ENCODE assay signal across 28 mouse cellular contexts in genomic region chr2:103465429-103465828, GRCm38 (mm10). TPM values are rescaled to one million over a fixed set of nuclear protein-coding genes. Genes with fewer than 3 reads are reported as not detected.
DNase-seq lines count a peak whose midpoint lies in the region; ATAC-seq and TF ChIP-seq lines count a peak whose summit lies in the region.
"Had no signal": no experiment of that assay in that cellular context is flagged by ENCODE, and none has a peak within 500 bp of the region (broad histone marks: within the 10 kb centered on the region; RNA-seq: fewer than 3 reads in every experiment).

No protein-coding gene starts in this region.

- ATAC-seq in kidney, embryonic 14.5 days (ENCODE audit: low FRiP score, low TSS enrichment), result no peak
- ATAC-seq: activated CD4-positive, CD25-positive, alpha-beta regulatory T cell, adult 4 months; CD4-positive, CD25-positive, alpha-beta regulatory T cell, adult 4 months; forebrain, embryonic 14.5 days; forebrain, embryonic 16.5 days; Patski had no signal

- H3K9me3 ChIP-seq in kidney, embryonic 14.5 days (ENCODE audit: control insufficient read depth, low read length), result no peaks in the 10 kb centered on the region
- H3K9me3 ChIP-seq: embryonic facial prominence, embryonic 10.5 days; embryonic facial prominence, embryonic 12.5 days; forebrain, embryonic 12.5 days; G1E had no signal

- DNase-seq in kidney, adult 2 months, result no peak
- peak; percentile 58 for DNase-seq in liver, adult 2 months (ENCODE audit: extremely low read depth, low read depth, low spot score)
- no peak for DNase-seq in liver
- no peak for DNase-seq in embryo, embryonic 10.5 days (ENCODE audit: low spot score)
- DNase-seq: adrenal gland, adult 8-10 months; adrenal gland, postnatal 14 days; adrenal gland, postnatal 36 days; B cell, adult 2 months; cerebellum, adult 11 months; cerebellum, adult 18-20 months; cerebellum, adult 8-10 months; cerebellum, adult 9-11 months; cerebellum, postnatal 14 days; cerebellum, postnatal 36 days had no signal

- H3K79me2 ChIP-seq in liver, adult 2 months (ENCODE audit: control insufficient read depth, insufficient read depth, low read length), result no peaks in the 10 kb centered on the region

- TF ChIP-seq CTCF in kidney, adult 2 months (conservative IDR thresholded peaks at IDR 0.05; ENCODE audit: insufficient read depth, insufficient read length, low read depth, low read length), result no peak
- TF ChIP-seq CTCF in liver, adult 2 months (IDR thresholded peaks at IDR 0.05; ENCODE audit: low read depth, low read length), result no peak
- peak; percentile 8; the same call in 1 of the 2 replicates for TF ChIP-seq CTCF in bone marrow, adult 2 months (IDR thresholded peaks at IDR 0.05; ENCODE audit: control insufficient read depth, insufficient read depth, low read length)

- peak overlapping the region; percentile 90 for H3K27ac ChIP-seq in kidney, adult 2 months (ENCODE audit: insufficient read depth, low read depth, low read length)
- no peak overlapping the region for H3K27ac ChIP-seq in kidney, embryonic 14.5 days (ENCODE audit: low read depth, low read length)
- H3K27ac ChIP-seq in liver, adult 2 months (replicated peaks; ENCODE audit: insufficient read depth, low read depth, low read length), result peak overlapping the region; percentile 96
- H3K27ac ChIP-seq in bone marrow, adult 2 months (ENCODE audit: control insufficient read depth, insufficient read depth, low read depth, low read length, poor library complexity), result no peak overlapping the region
- H3K27ac ChIP-seq: embryonic facial prominence, embryonic 10.5 days; embryonic facial prominence, embryonic 12.5 days; forebrain, embryonic 12.5 days had no signal

- H3K9ac ChIP-seq in kidney, embryonic 14.5 days (ENCODE audit: low read depth, low read length), result no peak overlapping the region
- peak overlapping the region; percentile 77 for H3K9ac ChIP-seq in liver, adult 2 months (ENCODE audit: low read depth, low read length)
- H3K9ac ChIP-seq: embryonic facial prominence, embryonic 12.5 days; forebrain, embryonic 12.5 days had no signal

- peaks cover 13% of the 10 kb centered on the region for H3K36me3 ChIP-seq in kidney, adult 2 months (ENCODE audit: control insufficient read depth, insufficient read depth, low read length)
- peaks cover 47% of the 10 kb centered on the region for H3K36me3 ChIP-seq in kidney, embryonic 14.5 days (ENCODE audit: control insufficient read depth, insufficient read depth, low read length)
- H3K36me3 ChIP-seq in liver, adult 2 months (ENCODE audit: control insufficient read depth, insufficient read depth, low read length), result peaks cover 80% of the 10 kb centered on the region

- H3K27me3 ChIP-seq in kidney, adult 2 months (replicated peaks; ENCODE audit: control insufficient read depth, insufficient read depth, low read length), result no peaks in the 10 kb centered on the region
- no peaks in the 10 kb centered on the region for H3K27me3 ChIP-seq in kidney, embryonic 14.5 days (ENCODE audit: control insufficient read depth, insufficient read depth, low read length)
- no peaks in the 10 kb centered on the region for H3K27me3 ChIP-seq in liver, adult 2 months (ENCODE audit: control insufficient read depth, insufficient read depth, low read length)
- H3K27me3 ChIP-seq: CH12.LX; embryonic facial prominence, embryonic 12.5 days; forebrain, embryonic 12.5 days; Patski had no signal

- H3K4me1 ChIP-seq in kidney, adult 2 months (ENCODE audit: control insufficient read depth, insufficient read depth, low read length), result peaks cover 37% of the 10 kb centered on the region
- 0 out of 2 replicates have a peak, but pooled peaks cover 3% of the 10 kb centered on the region for H3K4me1 ChIP-seq in kidney, embryonic 14.5 days (ENCODE audit: control insufficient read depth, insufficient read depth, low read length)
- peaks cover 42% of the 10 kb centered on the region for H3K4me1 ChIP-seq in liver, adult 2 months (ENCODE audit: control insufficient read depth, insufficient read depth, low read length)
- no peaks in the 10 kb centered on the region for H3K4me1 ChIP-seq in bone marrow, adult 2 months (ENCODE audit: control insufficient read depth, insufficient read depth, low read length)
- H3K4me1 ChIP-seq: forebrain, embryonic 12.5 days had no signal

- no peak for TF ChIP-seq POLR2A in kidney, adult 2 months (IDR thresholded peaks at IDR 0.05; ENCODE audit: low read depth, low read length)
- no peak for TF ChIP-seq POLR2A in liver, adult 2 months (IDR thresholded peaks at IDR 0.05; ENCODE audit: extremely low read depth, insufficient read depth, low read length)
- TF ChIP-seq POLR2A in bone marrow, adult 2 months (IDR thresholded peaks at IDR 0.05; ENCODE audit: borderline replicate concordance, control insufficient read depth, low read depth, low read length), result no peak

- WGBS in kidney, adult 2 months, result 68% methylated on average over 11 of the region's 11 CpGs
- WGBS in kidney, embryonic 14.5 days, result 88% methylated on average over 11 of the region's 11 CpGs
- WGBS in liver, adult 2 months, result 31% methylated on average over 11 of the region's 11 CpGs
- 87% methylated on average over 11 of the region's 11 CpGs for WGBS in bone marrow, adult 2 months

- no peak overlapping the region for H3K4me3 ChIP-seq in kidney, adult 2 months (ENCODE audit: insufficient read depth, low read depth, low read length)
- H3K4me3 ChIP-seq in kidney, embryonic 14.5 days (ENCODE audit: low read length), result no peak overlapping the region
- no peak overlapping the region for H3K4me3 ChIP-seq in liver, adult 2 months (ENCODE audit: insufficient read depth, low read depth, low read length)
- H3K4me3 ChIP-seq in bone marrow, adult 2 months (replicated peaks; ENCODE audit: control insufficient read depth, low read depth, low read length), result no peak overlapping the region
- H3K4me3 ChIP-seq: embryonic facial prominence, embryonic 10.5 days; embryonic facial prominence, embryonic 12.5 days; forebrain, embryonic 12.5 days had no signal

- H3K4me2 ChIP-seq in kidney, embryonic 14.5 days (replicated peaks; ENCODE audit: low read depth, low read length), result no peak overlapping the region
- H3K4me2 ChIP-seq: embryonic facial prominence, embryonic 12.5 days; forebrain, embryonic 12.5 days had no signal

RNA-seq across cellular contexts. Expression of gene Cat, which starts 19.5 kb away (rescaled TPM):
- 522 and 607 TPM in 2 replicates for polyA plus RNA-seq in kidney, adult 2 months (2012; rRNA removed)
- 78.2 and 110 TPM in 2 replicates for polyA plus RNA-seq in kidney, embryonic 14.5 days (2014; fragmentation: Nextera tagmentation; extraction: Ambion mirVana)
- 1,807 and 1,852 TPM in 2 replicates for total RNA-seq in liver, adult 2 months (2014; rRNA removed)
- polyA plus RNA-seq in liver, adult 2 months (2012; rRNA removed), result 1,476 and 1,516 TPM in 2 replicates
- 59.9 and 62.6 TPM in 2 replicates for polyA plus RNA-seq in bone marrow, adult 2 months (2011; ENCODE audit: insufficient read depth, insufficient read length, low replicate concordance, missing spikeins)

RNA-seq across cellular contexts. Expression of gene Elf5, which starts 53.9 kb away (rescaled TPM):
- 7.8 and 10.5 TPM in 2 replicates for polyA plus RNA-seq in kidney, adult 2 months (2012; rRNA removed)
- 2.5 and 2.9 TPM in 2 replicates for polyA plus RNA-seq in kidney, embryonic 14.5 days (2014; fragmentation: Nextera tagmentation; extraction: Ambion mirVana)
- total RNA-seq in liver, adult 2 months (2014; rRNA removed), result not detected in 2 replicates
- not detected in 2 replicates for polyA plus RNA-seq in liver, adult 2 months (2012; rRNA removed)
- polyA plus RNA-seq in bone marrow, adult 2 months (2011; ENCODE audit: insufficient read depth, insufficient read length, low replicate concordance, missing spikeins), result not detected in 2 replicates
- total RNA-seq: adrenal gland, adult 18-20 months; adrenal gland, adult 8-10 months; adrenal gland, postnatal 14 days; adrenal gland, postnatal 36 days; CH12.LX; common myeloid progenitor, adult 5-6 weeks had no signal
- polyA plus RNA-seq: activated CD4-positive, CD25-positive, alpha-beta regulatory T cell, adult 4 months; CD4-positive, CD25-positive, alpha-beta regulatory T cell, adult 4 months; forebrain, embryonic 14.5 days; forebrain, embryonic 16.5 days; G1E; Patski had no signal

Comparison
In these comparisons a context has a peak if more than half of its experiments do, and no peak if none do; other contexts are left out.
1. H3K27ac ChIP-seq: peak in kidney, adult 2 months (single experiment) and liver, adult 2 months (single experiment); none in kidney, embryonic 14.5 days (single experiment) and bone marrow, adult 2 months (single experiment).